Mouse (Mus musculus): ENCODE measurements around the gene Dact3.

Gene Dact3

DNA sequence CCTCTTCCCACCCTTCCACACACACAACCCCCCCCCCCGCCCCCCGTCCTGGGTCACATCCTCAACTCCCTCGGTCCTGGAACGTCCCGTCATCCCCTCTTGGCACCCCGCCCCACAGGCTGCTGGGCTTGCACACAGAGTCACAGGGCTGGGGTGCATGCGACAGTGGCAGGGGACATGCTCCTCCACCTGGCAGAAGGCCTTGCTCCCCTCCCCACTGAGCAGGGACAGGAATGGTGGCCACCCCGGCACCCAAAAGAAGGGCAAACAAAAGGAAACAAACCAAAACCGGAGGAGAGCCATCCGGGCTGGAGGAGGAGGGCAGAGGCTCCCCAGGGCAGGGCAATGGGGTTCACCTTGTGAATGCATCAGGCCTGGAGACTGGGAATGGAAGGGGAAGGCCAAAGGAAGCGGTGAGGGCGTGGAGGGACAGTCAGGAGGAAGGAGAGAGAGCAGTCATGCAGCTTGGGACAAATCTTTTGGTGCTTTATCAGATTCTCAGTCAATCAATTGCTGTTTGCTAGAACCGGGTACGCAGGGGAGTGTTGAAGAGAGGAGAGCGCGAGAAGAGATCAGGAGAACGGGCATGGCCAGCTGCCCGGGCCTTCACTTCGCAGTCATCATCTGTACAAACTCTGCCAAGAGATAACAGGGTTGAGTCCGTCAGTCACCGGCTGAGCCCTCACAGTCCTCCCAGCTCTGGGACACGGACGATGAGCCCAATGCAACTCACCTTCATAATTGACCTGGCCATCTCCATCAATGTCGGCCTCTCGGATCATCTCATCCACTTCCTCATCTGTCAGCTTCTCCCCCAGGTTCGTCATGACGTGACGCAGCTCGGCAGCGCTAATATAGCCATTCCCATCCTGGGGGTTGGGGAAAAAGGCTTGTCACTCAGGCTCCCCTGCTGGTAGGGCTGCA, 41.5 kb downstream of the Dact3 start:
- DNase-seq (ENCODE audit: low spot score in 2 of 2), result peak in 1 of 2 experiments; percentile 57

DNA sequence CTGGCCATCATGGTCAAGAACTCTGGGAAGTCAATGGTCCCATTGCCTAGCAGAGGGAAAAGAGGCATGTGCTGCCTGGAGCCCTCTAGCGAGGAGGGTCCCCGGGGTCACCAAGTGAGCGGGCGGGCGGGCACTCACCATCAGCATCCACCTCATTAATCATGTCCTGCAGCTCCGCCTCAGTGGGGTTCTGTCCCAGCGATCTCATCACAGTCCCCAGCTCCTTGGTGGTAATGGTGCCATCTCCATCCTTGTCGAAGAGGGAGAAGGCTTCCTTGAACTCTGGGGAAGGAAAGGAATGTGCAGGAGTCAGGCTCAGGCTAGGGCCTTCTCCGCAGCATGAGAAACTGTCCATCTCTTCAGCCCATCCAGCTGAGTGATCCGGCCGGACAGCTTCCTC, 42.3 kb downstream of the Dact3 start:
- no peak for DNase-seq (ENCODE audit: low spot score in 2 of 2)

DNA sequence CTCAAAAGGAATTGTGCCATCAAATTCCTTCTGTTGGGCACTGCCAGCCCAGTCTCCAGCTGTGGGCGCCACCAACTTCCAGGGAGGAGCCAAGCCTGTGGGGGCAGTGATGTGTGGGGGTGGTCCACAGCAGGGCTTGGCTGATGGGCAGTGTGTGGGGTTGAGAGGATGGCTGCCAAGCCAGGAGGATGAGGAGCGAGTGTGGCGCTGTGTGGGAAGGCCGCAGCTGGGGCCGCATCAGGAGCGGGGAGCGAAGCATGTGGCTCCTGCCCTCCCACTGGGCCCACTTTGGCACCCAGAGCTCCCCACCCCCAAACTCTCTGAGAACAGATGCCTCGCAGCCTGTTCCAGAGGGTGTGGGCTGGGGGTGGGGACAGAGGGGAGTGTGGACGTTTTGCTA, 42.9 kb downstream of the Dact3 start:
- DNase-seq (ENCODE audit: low spot score in 2 of 2), result peak; percentile 68 to 73

DNA sequence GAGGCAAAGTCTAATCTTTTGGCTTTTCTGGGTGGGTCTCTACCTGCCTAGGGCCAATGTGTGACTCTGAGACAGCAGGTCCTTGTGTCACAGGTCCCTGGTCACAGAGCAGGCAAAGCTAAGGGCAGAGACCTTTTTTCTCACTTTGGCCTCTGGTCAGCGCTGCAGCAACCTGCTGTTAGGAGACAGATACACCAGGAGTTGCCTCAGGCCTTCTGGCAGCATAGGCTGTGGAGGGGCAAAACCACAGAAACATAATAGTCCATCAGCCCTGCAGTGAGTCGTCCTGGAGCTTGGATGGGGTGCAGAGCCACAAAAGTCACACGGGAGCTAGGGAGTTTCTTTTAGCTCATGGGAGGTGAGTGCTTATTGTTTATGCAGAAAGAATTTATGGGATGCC, 43.6 kb downstream of the Dact3 start:
- DNase-seq (ENCODE audit: low spot score in 2 of 2), result no peak

DNA sequence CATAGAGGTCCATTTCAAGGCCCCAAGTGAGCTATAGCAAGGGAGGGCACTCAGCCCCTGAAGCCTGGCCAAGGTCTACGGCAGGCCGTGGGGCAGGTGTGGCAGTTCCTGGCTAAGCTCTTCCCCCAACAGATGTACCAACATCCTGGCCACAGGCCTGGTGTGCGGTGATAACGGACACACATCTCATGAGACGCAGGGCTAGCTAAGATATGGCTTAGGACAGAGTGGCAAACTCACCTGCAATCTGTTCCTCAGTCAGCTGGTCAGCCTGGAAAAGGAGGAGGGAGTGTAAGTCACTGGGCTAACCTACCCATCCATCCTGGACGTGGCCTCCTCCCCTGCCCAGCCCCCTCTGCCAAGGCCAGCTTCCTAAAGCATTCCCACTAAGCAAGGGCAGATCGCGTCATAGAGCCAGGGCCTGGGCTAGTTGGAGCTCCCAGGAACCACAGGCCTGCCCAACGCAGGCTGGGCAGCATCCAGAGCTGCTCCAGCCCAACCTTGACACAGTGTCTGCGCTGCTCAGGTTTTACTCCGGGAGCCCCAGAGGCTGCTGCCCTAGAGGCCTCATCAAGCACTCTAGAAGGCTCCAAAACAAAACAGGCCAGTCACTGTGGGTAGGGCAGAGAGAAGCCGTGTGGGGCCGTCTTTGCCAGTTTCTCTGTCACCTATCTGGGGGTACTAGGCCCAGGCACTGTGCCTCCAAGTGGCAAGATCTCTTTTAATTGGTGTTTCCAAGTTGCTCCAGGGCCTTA, 44.5 kb downstream of the Dact3 start:
- DNase-seq (ENCODE audit: low spot score in 2 of 2), result no peak

DNA sequence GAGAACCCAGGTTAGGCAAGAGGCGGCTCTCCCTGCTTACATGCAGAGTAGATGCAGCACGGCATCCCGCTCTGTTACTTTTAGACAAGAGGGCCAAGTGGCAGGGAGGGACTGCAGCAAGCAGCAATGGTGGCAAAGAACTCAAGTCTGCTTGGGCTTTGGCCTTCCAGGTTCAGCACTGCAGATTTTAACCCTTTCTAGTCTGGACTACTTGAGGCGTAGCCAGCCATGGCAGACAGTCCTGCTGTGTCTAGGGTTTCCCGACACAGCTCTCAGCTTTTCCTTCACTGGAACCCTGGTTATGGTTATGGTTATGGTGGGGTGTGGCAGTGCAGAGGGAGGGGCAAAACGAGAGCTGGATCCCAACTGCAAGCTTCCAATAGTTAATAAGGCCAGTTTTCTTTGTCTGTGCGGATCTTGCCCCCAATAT, 45.0 kb downstream of the Dact3 start:
- peak in 1 of 2 experiments; percentile 56 for DNase-seq (ENCODE audit: low spot score in 2 of 2)

DNA sequence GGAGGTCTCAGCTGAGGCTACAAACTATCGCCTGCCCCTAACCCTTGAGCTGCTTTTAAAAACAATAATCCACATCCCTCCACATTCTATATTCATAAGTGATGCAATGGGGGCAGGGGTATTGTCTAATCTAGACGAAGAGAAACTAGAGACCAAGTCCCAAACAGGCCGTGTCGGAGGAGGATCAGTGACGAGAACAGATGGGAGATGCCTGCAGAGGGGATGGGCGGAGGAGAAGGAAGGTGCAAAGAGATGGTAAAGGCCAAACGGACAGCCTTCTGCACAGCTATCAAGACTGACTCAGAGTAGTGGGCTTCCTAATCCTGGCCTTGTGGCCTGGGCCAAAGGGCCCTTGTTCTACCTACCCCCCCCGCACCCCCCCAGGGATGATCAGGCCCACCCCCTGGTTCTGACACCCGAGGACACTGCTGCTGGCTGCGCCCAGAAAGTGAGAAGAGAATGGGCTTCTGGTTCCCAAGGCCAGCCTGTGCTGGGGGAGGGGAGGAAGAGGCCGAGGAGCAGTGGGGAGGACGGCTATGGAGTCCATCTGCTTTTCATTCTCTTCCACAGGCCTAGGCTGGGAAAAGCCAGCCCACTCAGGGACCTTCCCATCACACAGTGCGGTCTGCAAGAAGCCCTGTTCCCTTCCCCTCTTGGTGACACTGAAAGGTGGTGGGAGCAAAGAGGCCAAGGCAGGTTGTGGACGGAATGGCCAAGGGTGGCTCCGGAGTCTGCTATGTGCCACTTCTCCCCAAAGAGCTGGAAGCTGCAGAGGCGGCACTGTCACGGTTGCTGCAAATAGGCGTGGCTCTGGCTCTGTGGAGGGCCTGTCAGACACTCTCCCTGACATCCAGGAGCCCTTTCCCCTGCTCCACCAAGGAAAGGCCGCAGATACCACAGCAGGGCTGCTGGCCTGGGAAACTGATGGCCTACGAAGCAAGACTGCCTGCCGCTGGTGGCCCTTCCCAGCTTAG, 46.0 kb downstream of the Dact3 start:
- no peak for DNase-seq (ENCODE audit: low spot score in 2 of 2)

DNA sequence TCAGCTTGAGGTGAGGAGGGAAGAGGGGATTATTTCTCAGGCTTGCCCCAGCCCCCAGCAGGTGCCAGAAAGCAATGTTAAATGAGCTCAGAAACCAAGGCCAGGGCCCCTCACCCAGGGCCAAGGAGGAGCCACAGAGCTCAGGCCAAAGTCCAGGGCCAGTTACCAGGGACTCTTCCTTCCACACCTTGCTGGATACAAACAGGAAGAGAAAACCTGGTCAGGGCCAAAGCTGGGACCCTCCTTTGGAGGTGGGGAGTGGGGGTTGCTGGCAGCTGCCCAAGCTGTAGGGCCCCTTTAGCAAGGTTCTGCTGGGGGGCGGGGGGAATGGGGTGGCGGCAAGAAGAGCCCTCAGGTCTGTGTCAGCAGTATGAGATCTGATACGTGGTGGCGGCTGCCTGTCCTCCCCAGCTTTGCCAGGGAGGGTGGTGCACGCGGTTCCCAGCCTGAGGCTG, 46.8 kb downstream of the Dact3 start:
- DNase-seq (ENCODE audit: low spot score in 2 of 2), result no peak

DNA sequence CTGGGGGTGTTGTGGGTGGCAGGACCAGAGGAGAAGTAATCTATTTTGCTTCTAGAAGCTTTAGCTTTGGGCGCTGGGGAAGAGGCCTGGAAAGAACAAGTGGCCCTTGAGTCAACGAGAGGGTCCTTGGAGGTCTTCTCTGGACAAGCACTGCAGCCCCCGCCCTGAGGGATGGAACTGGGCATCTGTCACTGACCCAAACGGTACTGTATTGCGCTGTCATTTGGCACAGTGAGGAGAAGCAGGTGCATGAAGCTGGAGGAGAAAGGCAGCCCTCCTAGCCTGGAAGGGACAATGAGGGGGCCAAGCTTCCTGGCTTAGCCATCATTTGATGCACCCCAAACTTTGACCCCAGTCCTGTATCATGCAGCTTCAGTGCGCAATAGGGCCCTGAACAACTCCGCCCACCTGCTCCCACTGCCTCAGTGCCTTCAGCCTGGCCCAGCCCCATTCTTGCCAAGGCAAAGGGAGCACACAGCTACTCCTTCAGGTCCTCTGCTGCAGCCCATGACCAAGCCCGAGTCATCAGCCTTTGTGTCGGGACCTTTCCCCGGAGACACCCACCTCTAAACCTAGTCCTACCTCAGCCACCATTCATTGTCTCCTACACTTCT, 47.4 kb downstream of the Dact3 start:
- peak in 1 of 2 experiments; percentile 78 for DNase-seq (ENCODE audit: low spot score in 2 of 2)

DNA sequence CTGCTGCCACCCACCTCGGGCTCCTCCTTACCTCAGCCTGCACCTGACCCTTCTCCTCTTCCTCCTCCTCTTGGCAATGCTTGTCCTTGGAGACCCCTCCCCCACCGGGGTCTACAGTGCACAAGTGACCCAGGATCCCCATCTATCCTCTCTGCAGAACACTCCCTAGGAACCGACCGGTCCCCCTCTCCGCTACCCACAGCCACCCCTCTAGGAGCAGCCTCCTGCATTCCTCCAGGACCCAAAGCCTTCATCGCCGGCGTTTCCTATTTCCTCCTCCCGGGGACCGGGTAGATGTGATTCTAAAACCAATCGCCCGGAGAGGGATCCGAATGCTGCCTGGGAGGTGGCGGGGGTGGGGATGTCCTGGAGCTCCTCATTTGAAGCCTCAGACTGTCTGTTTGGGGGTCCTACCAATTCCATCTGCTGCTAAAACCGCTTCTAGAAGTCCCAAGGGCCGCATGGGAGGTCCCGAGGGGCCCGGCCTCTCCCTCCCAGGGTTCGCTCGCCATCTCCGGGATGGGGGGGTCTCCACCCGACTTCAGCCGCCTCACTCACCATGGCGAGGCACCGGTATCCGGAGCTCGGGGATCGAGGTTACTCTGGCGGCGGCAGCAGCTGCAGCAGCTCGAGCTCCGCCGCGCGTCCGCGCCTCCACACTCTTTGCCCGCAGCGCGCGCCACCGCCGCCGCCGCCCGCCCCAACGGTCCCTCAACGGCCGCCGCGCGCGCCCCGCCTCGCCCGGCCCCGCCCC, 48.3 kb downstream of the Dact3 start:
- DNase-seq (ENCODE audit: low spot score in 2 of 2), result peak in 1 of 2 experiments; percentile 81

DNA sequence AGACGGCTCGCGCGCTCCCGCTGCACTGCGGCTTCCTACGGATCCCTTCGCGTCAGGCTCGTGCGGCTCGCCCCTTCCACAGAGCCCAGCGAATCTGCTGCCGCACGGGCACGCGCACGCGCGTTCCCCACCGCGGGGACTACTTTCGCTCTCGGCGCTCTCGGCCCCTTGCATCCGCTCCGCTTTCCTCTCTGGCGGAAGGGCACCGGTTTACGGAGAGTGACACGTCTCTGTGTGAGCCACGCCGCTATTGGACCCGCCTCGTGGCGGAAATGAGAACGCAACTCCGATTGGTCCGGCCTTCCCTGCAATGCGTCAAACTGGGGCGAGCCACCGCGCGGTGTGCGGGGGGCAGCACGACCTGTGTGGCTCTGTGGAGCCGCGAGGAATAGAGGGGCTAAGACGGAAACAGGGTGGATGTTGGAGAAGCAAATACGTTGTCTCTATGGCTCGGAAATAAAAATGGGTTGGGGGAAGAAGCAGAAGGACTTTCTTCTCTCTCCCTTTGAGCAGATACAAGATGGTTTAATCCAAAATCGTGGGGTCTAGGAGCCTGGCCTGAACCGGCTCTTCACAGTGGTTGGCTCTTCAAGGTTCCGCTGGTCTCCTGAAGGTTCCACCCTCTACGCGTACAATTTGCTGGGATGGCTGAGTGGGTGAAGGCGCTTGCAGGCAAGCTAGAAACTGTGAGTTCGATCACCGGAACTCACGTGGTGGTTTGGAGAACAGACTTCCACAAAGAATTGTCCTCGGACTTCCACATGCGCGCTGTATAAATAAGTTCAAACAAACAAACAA, 49.1 kb downstream of the Dact3 start, which contains the start of gene Calm3:
Gene Calm3 (minus strand): TSS at position 78 of the 798 bp plus-strand sequence.
- peak; percentile 99 to 100 for DNase-seq (ENCODE audit: low spot score in 2 of 2)

DNA sequence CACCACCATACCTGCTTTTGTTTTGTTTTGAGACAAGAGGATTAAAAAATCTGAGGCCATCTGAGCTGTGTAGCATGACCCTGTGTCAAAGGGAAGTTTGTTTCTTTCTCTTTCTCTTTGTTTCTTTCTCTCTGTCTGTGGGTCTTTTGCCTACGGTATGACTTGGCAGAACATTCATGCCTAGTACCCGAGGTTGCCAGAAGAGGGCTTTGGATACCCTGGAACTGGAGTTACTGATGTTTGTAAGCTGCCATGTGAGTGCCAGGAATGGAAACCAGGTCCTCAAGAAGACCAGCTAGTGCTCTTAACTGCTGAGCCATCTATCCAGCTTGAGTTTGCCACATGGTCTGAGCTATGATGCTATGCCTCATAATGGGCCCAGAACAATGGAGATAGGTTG, 53.2 kb downstream of the Dact3 start:
- DNase-seq (ENCODE audit: low spot score in 2 of 2), result no peak

DNA sequence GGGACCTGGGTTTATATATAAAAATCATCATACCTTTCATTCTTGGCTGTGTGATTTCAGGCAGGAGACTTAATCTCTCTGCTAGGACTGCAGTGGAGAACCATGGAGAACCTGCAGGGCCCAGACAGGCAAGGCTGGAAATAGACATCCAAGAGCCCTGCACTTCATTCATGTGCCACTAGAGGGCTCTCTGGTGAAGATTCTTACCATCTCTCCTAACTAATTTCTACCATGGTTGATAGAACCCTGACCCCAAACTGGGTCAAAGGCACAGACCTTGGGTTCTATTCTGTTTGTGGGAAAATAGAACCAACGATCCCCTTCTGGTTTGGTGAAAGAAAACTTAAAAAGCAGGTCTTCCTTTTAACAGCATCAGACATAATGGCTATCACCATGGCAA, 55.7 kb downstream of the Dact3 start:
- DNase-seq (ENCODE audit: low spot score in 2 of 2), result peak; percentile 85 to 86

DNA sequence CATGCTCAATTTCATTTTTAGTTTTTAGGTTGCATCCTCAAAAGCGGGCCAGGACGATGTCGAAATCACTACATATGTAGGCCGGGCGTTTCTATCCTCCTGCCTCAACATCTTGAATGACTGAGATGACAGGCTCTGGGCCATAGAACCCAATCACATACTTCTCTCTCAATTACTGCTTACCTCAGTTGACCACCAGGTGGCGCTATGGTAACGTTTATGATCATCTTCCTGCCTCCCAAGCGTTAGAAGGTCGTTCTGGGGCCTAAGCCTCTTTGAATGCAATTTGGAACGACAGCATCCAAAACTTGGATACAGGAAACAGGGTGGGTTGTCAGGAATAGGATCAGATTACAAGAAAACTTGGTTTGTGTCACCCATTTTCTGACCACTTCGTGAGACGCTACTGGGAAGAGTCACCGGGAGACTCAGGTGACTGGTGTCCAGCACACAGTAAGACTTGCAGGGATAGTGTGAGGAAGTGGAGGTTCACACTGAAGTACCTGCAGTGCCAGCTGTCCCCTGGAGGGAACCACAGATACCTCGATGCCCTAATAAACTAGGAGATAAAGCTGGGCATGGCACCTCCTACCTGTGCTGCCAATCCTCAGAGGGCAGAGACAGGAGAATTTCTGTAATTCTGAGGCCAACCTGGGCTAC, 57.0 kb downstream of the Dact3 start:
- peak; percentile 93 to 94 for DNase-seq (ENCODE audit: low spot score in 2 of 2)

DNA sequence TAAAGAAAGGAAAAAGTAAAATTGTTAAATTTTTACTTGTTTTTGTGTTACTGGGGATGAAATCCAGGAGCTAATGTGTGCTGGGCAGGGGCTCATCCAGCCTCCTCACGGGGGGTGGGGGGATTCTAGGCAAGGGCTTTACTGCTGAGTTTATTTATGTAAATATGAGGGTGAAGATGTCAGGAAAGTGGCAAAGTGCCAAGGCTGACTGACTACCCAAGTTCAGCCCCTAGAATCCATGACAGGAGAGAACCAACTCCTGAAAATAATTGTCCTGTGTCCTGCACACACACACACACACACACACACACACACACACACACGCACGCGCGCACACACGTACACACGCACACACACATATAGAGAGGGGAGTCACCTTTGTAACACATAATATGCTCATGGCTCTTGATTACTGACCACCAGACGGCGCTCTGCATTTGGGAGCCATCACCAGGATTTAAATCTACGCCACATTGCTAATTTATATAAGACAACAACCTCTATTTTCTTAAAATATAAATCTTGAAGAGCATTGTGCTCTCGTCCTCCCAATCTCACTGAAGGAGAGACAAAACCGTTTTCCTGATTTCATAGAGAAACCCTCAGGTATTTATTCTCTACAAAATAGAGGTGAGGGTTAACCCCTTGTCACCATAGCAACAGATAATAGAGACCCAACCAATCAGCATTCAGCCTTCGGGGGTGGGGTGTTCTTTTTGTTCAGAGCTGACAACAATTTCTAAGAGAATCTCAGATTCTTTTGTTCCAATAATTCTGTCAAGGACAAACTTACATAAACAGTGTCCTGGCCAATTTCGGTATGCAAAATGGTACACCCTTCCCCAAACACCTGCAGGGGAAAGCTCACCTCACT, 57.8 kb downstream of the Dact3 start:
- DNase-seq (ENCODE audit: low spot score in 2 of 2), result peak in 1 of 2 experiments; percentile 81

Measured in right cerebral cortex, postnatal 10 days (tissue).